Mouse (Mus musculus): ENCODE measurements around the gene Insl6. TPM values are rescaled to one million over a fixed set of nuclear protein-coding genes. Genes with fewer than 3 reads are reported as not detected.

Insl6 gene
- total RNA-seq (2021), result under 1 TPM; 0.39 to 0.62 TPM

DNA sequence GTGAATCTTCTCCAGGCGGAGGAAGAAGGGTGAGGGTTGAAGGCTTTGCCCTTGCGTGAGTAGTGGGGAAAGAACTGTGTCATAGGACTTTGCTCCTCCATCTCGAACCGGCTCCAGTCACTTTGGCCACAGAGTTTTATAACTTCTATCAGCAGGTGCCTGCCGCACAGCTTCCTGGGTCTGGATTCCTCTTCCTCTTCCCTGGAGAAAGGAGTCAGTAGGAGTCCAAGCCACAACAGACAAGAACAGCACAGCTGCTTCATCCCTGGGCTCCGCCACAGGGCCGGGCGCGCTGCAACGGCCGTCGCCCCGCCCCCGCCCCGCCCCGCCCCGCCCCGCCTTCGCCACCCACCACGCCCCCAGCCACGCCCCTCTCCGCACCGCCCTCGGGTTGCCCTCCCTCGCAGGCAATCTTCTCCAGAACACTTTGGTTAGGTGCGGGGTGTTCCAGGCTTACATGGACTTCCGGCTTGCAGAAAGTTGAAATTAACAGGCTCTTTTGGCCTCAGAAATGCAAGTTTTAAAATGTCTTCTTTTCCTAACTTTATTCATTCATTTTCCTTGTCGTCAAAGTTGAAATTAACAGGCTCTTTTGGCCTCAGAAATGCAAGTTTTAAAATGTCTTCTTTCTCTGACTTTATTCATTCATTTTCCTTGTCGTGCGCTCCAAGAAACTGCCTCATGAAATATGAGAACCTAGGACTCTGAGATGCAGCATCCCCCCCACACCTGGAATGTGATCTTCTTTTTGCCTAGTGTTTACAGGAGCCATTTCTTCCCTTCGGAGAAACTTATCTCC, at the start of gene Insl6:
Insl6 (minus strand) TSS at position 304 of the 799 bp plus-strand sequence.
- DNase-seq (ENCODE audit: low spot score), result no peak
- intact Hi-C loops (cut with DNase I), result no loop called here

DNA sequence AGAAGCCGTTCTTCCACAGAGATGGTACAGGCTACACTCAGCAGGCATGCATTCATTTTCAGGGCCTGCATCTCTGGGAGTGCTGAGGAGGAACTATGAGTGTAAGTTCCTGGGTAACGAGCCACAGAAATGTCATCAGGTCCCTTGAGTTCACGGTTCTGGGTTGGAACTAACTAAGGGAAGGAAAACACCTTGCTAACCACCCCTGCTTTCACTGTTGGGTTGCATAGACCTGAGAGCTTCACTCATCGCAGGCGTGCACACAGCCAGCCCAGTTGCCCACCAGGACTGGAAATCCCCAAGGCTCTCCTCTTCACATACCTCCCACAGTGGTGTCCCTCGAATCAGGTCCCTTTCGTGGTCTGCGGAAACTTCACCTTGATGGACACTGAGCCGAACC, 49.8 kb upstream of the Insl6 start:
- no peak for DNase-seq (ENCODE audit: low spot score)
- intact Hi-C loops (cut with DNase I), result no loop called here

DNA sequence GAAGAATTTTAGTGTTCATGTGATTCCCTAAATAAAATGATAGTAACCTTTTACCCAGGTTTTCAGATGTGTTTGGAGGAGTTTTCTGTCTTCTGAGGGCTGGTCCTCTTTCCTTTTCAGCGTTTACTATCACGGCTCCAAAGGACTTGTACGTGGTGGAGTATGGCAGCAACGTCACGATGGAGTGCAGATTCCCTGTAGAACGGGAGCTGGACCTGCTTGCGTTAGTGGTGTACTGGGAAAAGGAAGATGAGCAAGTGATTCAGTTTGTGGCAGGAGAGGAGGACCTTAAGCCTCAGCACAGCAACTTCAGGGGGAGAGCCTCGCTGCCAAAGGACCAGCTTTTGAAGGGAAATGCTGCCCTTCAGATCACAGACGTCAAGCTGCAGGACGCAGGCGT, 48.3 kb upstream of the Insl6 start:
- intact Hi-C loops (cut with DNase I), result no loop called here
- DNase-seq (ENCODE audit: low spot score), result no peak

DNA sequence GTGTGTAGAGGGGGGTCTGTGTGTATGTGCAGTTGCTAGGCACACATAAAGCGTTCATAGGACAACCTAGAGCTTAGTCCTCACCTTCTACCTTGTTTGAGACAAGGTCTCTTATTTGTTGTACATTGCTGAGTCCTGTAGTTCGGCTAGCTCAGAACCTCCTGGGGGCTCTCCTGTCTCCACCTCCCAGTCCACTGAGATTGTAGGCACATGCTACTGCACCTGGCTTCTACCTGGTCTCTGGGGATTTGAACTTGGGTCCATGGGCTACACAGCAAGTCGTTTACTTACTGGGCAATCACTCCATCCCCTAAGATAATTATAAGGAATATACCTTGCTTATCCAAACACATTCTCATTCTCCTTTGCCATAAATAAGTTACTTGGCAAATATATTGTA, 47.5 kb upstream of the Insl6 start:
- DNase-seq (ENCODE audit: low spot score), result no peak
- intact Hi-C loops (cut with DNase I), result no loop called here

DNA sequence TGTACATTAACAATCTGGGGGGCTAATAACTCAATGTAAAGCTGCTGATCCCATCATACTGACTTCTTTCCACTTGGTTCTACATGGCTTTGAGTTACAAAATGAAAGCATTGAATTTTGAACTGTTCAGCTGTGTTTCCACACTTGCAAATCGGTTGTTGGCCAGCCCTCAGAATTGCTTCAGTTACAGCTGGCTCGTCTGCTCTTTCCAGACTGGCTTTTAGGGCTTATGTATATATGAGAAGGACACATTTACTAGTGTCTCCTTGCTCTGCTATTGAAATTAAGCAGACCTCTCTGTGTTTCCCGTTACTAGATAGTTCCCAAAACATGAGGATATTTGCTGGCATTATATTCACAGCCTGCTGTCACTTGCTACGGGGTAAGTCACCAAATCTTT, 47.0 kb upstream of the Insl6 start:
- intact Hi-C loops (cut with DNase I), result no loop called here
- no peak for DNase-seq (ENCODE audit: low spot score)

DNA sequence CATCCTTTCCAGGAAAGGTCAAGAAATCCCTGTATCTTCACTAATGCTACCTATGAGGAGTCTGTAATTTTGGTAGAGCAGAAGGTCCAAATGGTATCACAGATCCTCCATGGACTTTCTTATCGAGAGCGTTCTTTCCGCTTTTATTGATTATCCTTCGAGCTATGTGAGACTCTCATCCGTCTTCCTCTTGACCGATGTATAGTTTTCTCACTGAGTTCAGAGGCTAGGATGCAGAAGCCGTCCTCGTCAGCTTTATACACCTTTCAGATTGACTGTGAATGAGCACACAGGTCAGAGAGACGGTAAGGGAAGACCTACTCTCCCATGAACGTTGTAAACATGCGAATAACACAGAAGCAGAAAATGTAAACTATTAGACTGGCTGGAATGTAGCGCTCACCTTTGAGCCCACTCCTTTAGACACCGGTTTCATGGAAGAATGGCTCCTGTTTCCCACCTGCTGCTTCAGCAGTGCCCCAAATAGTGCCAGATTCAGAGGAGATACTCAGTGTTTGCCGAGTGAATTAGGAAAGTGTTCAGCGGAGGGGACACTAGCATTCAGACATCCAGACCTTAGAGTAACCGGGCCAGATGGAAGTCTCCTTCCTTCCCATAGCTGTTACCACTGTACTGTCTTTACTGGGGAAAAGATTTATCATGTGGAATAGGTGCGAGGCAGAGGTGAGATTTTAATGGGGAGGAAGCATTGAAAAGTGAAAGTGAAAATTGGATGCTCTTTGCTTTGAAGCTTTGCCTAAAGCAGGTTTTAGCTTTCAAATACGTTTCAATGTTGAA, 46.3 kb upstream of the Insl6 start:
- DNase-seq (ENCODE audit: low spot score), result no peak
- intact Hi-C loops (cut with DNase I), result no loop called here

DNA sequence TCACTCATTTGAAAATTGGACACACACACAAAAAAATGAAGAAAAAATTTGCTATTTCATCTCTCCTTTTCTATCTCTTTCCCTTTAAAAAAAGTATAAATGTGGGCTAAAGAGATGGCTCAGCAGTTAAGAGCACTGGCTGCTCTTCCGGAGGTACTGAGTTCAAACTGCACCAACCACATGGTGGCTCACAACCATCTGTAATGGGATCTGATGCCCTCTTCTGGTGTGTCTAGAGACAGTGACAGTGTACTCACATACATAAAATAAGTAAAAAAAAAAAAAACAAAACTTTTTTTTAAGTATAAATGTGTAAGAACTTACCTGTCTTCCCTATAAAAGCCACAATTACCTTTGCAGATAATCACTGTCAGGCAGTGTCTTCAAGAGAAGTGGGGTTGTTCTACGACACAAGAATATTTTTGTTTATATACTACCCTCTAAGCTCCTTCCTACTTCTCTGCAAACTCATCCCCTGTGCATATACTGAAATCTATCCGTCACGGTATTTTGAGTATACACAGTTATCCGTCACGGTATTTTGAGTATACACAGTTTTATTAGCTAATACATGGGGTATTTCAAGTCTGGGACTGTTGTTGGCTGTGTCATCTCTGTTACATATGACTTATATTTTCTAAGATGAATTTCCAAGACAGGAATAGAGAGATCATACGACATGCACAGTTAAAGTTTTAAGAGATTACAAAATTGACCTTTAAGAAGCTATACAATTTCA, 45.6 kb upstream of the Insl6 start:
- intact Hi-C loops (cut with DNase I), result no loop called here
- no peak for DNase-seq (ENCODE audit: low spot score)

DNA sequence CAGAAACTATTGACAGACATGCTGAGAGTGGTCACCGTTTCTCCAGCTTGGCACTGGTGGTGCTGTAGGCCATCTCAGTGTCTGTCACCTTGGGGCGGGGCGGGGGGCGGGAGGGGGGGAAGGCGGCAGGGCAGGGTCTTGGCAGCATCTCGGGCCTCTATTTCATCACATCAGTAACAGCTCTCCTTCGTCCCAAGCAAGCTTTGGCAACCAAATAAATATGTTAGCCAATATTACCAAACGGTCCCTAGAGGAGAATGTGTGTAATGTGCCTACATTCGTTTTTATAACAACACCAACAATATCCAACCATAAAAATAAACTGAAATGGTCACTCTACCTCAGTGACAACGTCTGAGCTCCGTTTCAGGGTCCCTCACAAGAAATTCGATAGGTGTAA, 45.0 kb upstream of the Insl6 start:
- intact Hi-C loops (cut with DNase I), result no loop called here
- no peak for DNase-seq (ENCODE audit: low spot score)

DNA sequence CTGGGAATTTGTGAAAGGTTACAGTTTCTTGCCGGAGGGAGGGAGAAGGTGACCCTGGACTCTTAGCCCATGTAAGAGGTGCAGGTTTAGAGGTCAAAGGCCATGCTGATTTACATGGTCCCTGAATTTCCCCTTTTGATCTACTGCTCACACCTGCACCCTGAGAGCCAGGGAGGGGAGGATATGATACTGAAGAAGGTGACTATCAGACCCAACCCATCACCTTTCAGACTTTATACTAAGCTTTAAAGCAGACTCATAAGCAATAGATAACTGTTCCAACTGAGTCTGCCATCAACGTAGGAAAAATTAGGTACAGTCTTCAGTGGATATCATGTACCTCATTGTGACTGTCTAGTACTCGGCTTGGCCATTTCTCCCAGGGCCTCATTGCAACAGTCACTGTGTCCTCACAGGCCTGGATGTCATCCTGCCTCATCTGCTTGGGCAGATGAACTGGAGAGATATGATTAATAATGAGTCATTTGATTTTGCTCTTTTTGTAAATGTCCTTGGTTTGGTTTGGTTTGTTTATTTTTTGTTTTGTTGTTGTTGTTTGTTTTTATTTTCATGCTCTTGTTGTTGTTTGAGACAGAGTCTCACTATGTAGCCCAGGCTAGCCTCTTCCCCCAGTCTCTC, 43.6 kb upstream of the Insl6 start:
- intact Hi-C loops (cut with DNase I), result no loop called here
- no peak for DNase-seq (ENCODE audit: low spot score)

DNA sequence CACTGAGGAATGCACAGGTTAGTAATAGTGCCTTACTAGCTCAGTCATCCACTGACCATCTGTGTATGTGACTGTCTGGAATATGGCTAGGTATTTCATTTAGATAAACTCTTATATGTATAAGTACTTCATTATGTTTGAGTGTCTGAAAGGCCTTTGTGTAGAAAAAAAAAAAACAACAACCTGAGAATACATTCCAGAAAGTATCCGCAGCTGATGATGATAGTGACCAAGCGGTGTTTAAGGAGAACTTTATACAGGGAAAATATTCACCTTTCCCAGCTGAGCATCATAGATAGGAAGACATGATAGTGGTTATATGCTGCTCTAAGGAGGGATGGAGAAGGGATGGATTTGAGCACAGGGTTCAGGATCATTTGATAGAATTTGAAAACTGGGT, 42.9 kb upstream of the Insl6 start:
- intact Hi-C loops (cut with DNase I), result no loop called here

DNA sequence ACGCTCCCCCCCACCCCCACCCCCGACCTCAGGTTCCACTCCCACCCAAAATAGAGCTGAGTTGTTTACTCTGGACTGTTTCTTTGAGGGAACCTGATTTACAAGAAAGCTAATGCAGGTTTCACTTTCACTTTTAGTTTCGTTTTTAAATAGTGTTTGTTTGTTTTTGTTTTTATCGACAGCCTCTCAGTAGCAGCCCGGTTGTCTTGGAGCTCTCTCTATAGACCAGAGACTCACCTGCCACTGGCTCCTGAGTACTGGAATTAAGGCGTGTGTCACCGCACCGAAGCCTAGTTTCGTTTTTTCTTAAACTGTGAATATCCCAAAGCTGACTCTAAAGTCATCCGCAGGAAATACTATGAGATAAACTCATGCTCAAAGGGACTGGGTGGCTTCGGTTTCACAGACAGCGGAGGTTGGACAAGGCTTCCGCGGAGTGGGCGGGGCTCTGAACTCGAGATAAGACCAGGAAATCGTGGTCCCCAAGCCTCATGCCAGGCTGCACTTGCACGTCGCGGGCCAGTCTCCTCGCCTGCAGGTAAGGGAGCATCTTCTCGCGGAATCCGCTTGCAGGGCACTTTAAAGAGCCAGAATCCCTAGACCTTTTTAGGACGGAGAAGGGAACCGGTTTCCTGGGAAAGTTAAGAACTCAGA, 41.9 kb upstream of the Insl6 start, which contains the start of the genes Plgrkt and Cd274:
Plgrkt (minus strand) TSS at position 422 of the 654 bp plus-strand sequence.
Cd274 (plus strand) TSS at position 487 of the 654 bp plus-strand sequence.
- peak; percentile 69 for DNase-seq (ENCODE audit: low spot score)
- intact Hi-C loops (cut with DNase I), result no loop called here

More for the DNA sequence above, 42.9 kb upstream of the Insl6 start:
- DNase-seq (ENCODE audit: low spot score), result no peak

DNA sequence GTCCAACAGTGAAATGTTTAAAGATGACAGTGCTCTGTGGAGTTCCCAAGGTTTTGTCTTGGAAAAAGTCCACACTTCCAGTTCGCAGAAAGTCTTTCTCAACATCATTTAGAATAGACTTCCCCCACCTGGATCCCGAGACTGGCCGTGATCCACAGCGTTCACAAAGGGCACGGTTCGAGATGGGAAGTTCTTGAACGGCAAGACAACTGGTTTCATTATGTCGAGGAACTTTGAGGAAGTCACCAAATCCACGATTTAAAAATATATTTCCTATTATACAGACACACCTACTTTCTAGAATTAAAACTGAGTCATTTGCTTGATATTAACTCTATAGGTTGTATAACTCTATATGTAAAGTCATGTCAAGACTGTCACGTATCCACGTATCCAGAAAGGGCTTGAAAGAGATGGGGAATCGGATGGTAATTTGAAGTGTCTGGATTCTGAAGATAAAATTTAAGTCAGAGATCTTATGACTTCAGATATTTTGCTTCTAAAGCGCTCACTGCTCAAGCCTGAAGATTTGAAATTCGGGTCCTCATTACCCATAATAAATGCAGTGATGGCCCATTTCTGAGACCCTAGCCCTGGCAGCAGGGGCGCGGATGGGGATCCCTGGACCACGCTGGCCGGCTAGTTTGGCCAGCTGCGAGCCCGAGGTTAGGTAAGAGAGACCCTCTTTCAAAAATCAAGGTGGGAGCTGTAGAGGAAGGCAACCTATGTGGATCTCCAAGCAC, 41.2 kb upstream of the Insl6 start:
- intact Hi-C loops (cut with DNase I), result no loop called here

DNA sequence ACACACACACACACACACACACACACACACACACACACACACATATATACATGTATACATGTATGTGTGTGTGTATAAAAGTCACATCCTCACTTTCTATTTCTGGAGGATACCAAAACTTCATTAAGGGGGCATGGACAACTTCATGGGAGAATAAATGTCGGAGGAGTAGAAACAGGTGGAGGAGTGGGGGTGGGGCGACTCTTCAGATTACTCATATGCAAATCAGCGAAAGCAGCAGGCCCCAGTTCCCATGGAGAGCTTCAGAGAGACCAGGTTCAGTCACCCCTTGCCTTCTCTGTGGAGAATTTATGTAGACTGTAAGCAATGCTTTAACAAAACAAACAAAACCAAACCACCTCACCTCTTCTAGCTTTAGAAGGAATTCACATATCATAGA, 39.9 kb upstream of the Insl6 start:
- DNase-seq (ENCODE audit: low spot score), result no peak
- intact Hi-C loops (cut with DNase I), result no loop called here

More for the DNA sequence above, 41.2 kb upstream of the Insl6 start:
- no peak for DNase-seq (ENCODE audit: low spot score)

DNA sequence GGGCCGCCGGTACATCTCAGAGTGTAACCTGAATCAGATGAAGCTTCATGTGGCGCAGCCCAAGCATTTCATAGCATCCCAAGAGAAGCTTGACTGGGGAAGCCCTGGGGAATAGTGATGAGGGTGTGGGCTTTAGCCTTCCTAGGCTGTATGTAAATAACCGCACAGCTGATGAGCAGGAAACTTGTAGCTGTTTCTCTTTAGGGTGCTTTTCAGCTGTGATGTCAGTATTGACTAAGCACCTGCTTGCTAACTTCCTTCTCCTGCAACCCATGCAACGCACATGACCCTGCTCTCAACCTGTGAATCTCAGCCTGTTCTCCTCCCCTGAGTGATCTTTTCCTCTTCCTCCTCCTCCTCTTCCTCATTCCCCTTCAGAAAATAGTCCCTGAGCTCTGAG, 38.9 kb upstream of the Insl6 start:
- intact Hi-C loops (cut with DNase I), result loop anchor here (5.0 kb wide), 2 partner anchors 112 to 198 kb away; partner anchors contain the start of gene Jak2
- DNase-seq (ENCODE audit: low spot score), result no peak

DNA sequence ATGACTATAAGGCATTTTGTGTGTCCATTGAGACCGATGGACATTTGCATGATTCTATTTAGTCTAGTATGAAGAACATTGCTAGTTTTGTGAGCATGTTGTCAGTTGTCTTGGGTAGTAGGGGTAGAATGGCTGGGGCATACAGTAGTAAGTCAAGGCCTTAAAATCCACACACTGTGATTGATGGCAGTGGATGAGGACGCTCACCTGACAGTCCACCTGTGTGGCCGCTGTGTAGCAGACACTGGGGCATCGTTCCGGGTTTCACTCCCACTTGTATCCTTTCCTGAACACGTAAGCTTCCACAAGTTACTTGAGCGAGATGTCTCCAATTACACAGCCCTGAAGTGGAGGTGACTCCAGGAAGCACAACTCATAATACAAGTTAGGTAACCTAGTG, 38.4 kb upstream of the Insl6 start:
- no peak for DNase-seq (ENCODE audit: low spot score)
- intact Hi-C loops (cut with DNase I), result loop anchor here (5.0 kb wide), 2 partner anchors 111 to 199 kb away; partner anchors contain the start of gene Jak2

DNA sequence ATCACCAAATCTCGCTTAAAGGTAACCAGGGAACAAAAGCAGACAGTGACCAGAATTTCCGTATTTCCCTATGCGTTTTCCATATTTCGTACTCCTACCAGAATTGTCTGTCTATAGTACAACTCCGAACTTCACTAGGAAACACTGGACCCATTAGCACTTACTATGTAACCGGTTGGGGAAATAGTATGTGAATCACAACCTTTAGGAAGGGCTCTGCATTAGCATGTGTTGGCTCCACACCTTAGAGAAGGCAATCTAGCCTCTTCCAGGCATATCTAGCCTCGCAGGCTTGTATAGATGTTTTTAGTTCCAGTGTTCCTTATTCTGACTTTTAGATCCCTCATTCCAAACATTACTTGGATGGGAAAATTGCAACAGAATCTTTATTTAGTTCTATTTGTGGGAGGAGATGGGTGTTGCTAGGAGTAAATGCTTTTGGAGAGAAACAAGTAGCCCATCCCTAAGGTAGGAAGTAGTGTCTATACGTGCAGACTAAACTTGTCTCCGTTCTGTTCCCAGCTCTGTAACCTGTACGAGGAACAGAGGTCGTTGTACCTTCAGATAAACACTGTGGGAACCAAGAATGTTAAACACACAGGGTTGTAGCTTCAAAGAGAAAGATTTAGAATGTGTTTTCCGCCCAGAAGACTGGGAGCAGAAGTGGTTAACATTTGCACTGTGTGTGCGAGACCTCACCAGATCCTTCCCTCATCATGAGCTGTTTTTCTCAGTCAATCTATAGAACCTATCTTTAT, 37.2 kb upstream of the Insl6 start:
- intact Hi-C loops (cut with DNase I), result loop anchor here (5.0 kb wide), 2 partner anchors 110 to 200 kb away; partner anchors contain the start of gene Jak2
- no peak for DNase-seq (ENCODE audit: low spot score)

DNA sequence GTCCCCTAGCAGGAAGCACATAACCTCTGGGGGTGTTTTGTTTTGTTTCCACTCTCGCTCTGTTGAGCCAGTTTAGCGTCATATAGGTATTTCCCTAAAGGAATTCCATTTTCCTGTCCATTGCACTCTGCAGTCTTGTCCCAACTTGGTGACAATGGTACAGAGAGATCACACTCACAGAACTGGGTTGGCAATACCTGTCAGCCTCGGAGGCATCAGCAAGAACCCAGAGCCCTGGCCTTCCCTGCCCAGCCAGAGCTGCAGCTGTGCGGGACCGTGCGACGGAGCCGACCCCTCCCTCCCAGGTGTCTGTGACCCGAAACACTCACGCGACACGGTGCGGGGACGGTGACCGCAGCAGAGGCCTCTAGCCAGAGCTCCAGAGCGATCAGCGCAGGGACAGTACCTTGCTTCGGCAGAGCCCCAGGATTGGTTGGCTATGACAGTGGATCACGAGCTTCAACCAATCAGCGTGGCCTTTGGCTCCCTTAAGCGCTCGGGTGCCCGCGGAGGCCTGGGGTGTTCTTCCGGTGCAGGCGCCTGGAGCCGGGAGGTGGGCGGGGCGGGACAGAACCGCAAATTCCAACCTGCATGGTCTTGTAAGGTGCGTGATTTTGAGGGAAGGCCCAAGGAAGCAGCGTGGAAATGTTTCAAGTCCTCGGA, 36.4 kb upstream of the Insl6 start:
- intact Hi-C loops (cut with DNase I), result loop anchor here (5.0 kb wide), 2 partner anchors 109 to 201 kb away; partner anchors contain the start of gene Jak2

More for the DNA sequence above, 36.4 kb upstream of the Insl6 start:
- peak; percentile 87 for DNase-seq (ENCODE audit: low spot score)
